Mouse (Mus musculus) stomach, postnatal 0 days (tissue): ENCODE measurements at regions not wholly inside any gene's neighbourhood (a gene's known extent, or its start where the extent isn't known, plus 50 kb on each side); places are given as distances from the start of the nearest gene placed in this dataset.

Experiments
- CTCF ChIP-seq: IDR thresholded peaks from 2 replicates; pipeline ENCODE4 v1.5.1; 2016; ENCODE audit warnings: antibody characterized with exemption, low read depth, mild to moderate bottlenecking, moderate library complexity
- EP300 ChIP-seq: optimal IDR thresholded peaks from 2 replicates; pipeline ENCODE3; 2016; ENCODE audit warnings: antibody characterized with exemption

- TF ChIP-seq CTCF, result no peak
- no peak for TF ChIP-seq EP300
Observed at GRCm38 (mm10) chr6:112547251-112547650, 57.5 kb upstream of the Oxtr start.
